Mouse (Mus musculus) E14TG2a.4 (cell line): ENCODE measurements at regions not wholly inside any gene's neighbourhood (a gene's known extent, or its start where the extent isn't known, plus 50 kb on each side); places are given as distances from the start of the nearest gene placed in this dataset.

ENCODE experiments used
- CTCF ChIP-seq: conservative IDR thresholded peaks from 2 replicates; pipeline ENCODE4 v1.5.1; 2014; ENCODE audit warnings: low read length
- NANOG ChIP-seq: IDR thresholded peaks from 2 replicates; pipeline ENCODE4 v1.6.1; 2014; ENCODE audit warnings: borderline replicate concordance, low read length, mixed read lengths
- POU5F1 ChIP-seq: IDR thresholded peaks from 2 replicates; pipeline ENCODE4 v1.6.1; 2014; ENCODE audit warnings: low read length, borderline replicate concordance

- no peak for TF ChIP-seq CTCF
- no peak for TF ChIP-seq NANOG
- no peak for TF ChIP-seq POU5F1
Observed at GRCm38 (mm10) chr14:54040644-54041043, 213.3 kb downstream of the Dad1 start.
